Mouse (Mus musculus) midbrain, embryonic 16.5 days (tissue): ENCODE measurements around the gene Gm27179. TPM values are rescaled to one million over a fixed set of nuclear protein-coding genes. Genes with fewer than 3 reads are reported as not detected.
A peak's percentile ranks its signal among the peaks of the same experiment; 100 is the strongest.
"Not testable (repeated sequence)": the region's sequence is repeated elsewhere in the genome, so short reads cannot be mapped to it uniquely, and the experiment has no call there.

Experiments used
- ATAC-seq: fragments of 200-750 bp; cut with Nextera tagmentation; 2 replicates; pipeline ENCODE4 v1.8.0; 2017; ENCODE audit warnings: moderate TSS enrichment
- H3K27ac ChIP-seq: fragments of 300-500 bp; sonication (generic); 2 replicates; pipeline ENCODE4 v1.5.1; 2014; ENCODE audit warnings: mild to moderate bottlenecking, low read length, mixed read lengths
- H3K27me3 ChIP-seq: fragments of 300-500 bp; sonication (generic); 2 replicates; pipeline ENCODE4 v1.6.1; 2014; ENCODE audit warnings: low read depth, low read length, mixed read lengths; ENCODE audit not compliant: control insufficient read depth, insufficient read depth
- H3K36me3 ChIP-seq: fragments of 300-500 bp; sonication (generic); 2 replicates; pipeline ENCODE4 v1.6.1; 2014; ENCODE audit warnings: mild to moderate bottlenecking, low read length, moderate library complexity, mixed read lengths; ENCODE audit not compliant: control insufficient read depth, insufficient read depth
- H3K4me1 ChIP-seq: fragments of 300-500 bp; sonication (generic); 2 replicates; pipeline ENCODE4 v1.6.1; 2014; ENCODE audit warnings: mild to moderate bottlenecking, low read length, mixed read lengths; ENCODE audit not compliant: control insufficient read depth, insufficient read depth
- H3K4me2 ChIP-seq: fragments of 300-500 bp; sonication (generic); 2 replicates; pipeline ENCODE4 v1.6.1; 2014; ENCODE audit warnings: mild to moderate bottlenecking, low read length, mixed read lengths
- H3K4me3 ChIP-seq: fragments of 300-500 bp; sonication (generic); 2 replicates; pipeline ENCODE4 v1.5.1; 2014; ENCODE audit warnings: low read depth, mild to moderate bottlenecking, low read length, moderate library complexity, mixed read lengths
- H3K9ac ChIP-seq: fragments of 300-500 bp; sonication (generic); 2 replicates; pipeline ENCODE4 v1.6.1; 2014; ENCODE audit warnings: low read depth, low read length, mixed read lengths
- H3K9me3 ChIP-seq: fragments of 300-500 bp; sonication (generic); replicated peaks from 2 replicates; pipeline ENCODE4 v1.6.1; 2014; ENCODE audit warnings: mild to moderate bottlenecking, low read length, mixed read lengths; ENCODE audit not compliant: control insufficient read depth, poor library complexity, severe bottlenecking
- WGBS: fragments of 180-500 bp; shearing (Covaris S2); extraction: QIAGEN DNeasy Blood & Tissue Kit; methylation state at CpG from one replicate; pipeline ENCODE4 v1.1.7; 2014; 5-methylcytosine and 5-hydroxymethylcytosine counted together
- polyA plus RNA-seq: library from polyadenylated mRNA; unstranded; fragments of >200 nt; fragmentation: Nextera tagmentation; extraction: Ambion mirVana; gene quantifications from 2 replicates; pipeline ENCODE4 v1.2.1, GENCODE M21; 2015

Gm27179 gene
- polyA plus RNA-seq, 1 experiment from 2014 or later, result not detected

- no CpG with 5 or more reads among the region's 7 CpGs for WGBS
Observed at GRCm38 (mm10) chr14:69536539-69536938, 24.2 kb upstream of the Gm27179 start.

GRCm38 (mm10) chr14:69526202-69526601 lies 13.9 kb upstream of the Gm27179 start:
- not testable (repeated sequence) for H3K9ac ChIP-seq, H3K4me1 ChIP-seq, H3K4me3 ChIP-seq, ATAC-seq, H3K9me3 ChIP-seq, H3K36me3 ChIP-seq, H3K4me2 ChIP-seq, H3K27ac ChIP-seq, H3K27me3 ChIP-seq
- whole genome bisulfite sequencing, result no CpG with 5 or more reads among the region's 1 CpGs

More at GRCm38 (mm10) chr14:69536539-69536938, 24.2 kb upstream of the Gm27179 start:
- H3K4me3 ChIP-seq, H3K9me3 ChIP-seq, H3K36me3 ChIP-seq, H3K4me2 ChIP-seq, H3K27me3 ChIP-seq, ATAC-seq, H3K4me1 ChIP-seq, H3K27ac ChIP-seq, H3K9ac ChIP-seq: not testable (repeated sequence)

- ATAC-seq, H3K4me3 ChIP-seq, H3K36me3 ChIP-seq, H3K9ac ChIP-seq, H3K9me3 ChIP-seq, H3K4me1 ChIP-seq, H3K27ac ChIP-seq, H3K4me2 ChIP-seq, H3K27me3 ChIP-seq: not testable (repeated sequence)
- no CpG with 5 or more reads among the region's 1 CpGs for WGBS
Observed at GRCm38 (mm10) chr14:69523001-69523400, 10.7 kb upstream of the Gm27179 start.

- not testable (repeated sequence) for H3K9me3 ChIP-seq, H3K36me3 ChIP-seq, H3K4me3 ChIP-seq, H3K4me2 ChIP-seq, H3K27me3 ChIP-seq, ATAC-seq, H3K4me1 ChIP-seq, H3K27ac ChIP-seq, H3K9ac ChIP-seq
- no CpG with 5 or more reads among the region's 2 CpGs for WGBS
Observed at GRCm38 (mm10) chr14:69520810-69521209, 8.5 kb upstream of the Gm27179 start.

GRCm38 (mm10) chr14:69507000-69507399 lies 5.3 kb downstream of the Gm27179 start:
- H3K36me3 ChIP-seq, H3K9me3 ChIP-seq, H3K4me2 ChIP-seq, ATAC-seq, H3K4me3 ChIP-seq, H3K27ac ChIP-seq, H3K9ac ChIP-seq, H3K4me1 ChIP-seq, H3K27me3 ChIP-seq: not testable (repeated sequence)
- no CpG with 5 or more reads among the region's 1 CpGs for WGBS

- not testable (repeated sequence) for H3K27ac ChIP-seq, H3K36me3 ChIP-seq, H3K27me3 ChIP-seq, H3K4me2 ChIP-seq, H3K4me1 ChIP-seq, H3K9ac ChIP-seq, H3K9me3 ChIP-seq, H3K4me3 ChIP-seq
- peak; percentile 100 for ATAC-seq
- no CpG with 5 or more reads among the region's 29 CpGs for WGBS
Observed at GRCm38 (mm10) chr14:69503174-69503573, 9.2 kb downstream of the Gm27179 start, which contains the start of gene Gm16867. Gene Gm16867, minus strand, starts transcription at chr14:69503362.

GRCm38 (mm10) chr14:69502440-69503150 lies 9.8 kb downstream of the Gm27179 start:
- peak; percentile 88 for ATAC-seq
- no CpG with 5 or more reads among the region's 73 CpGs for WGBS
- not testable (repeated sequence) for H3K4me3 ChIP-seq, H3K27me3 ChIP-seq, H3K9ac ChIP-seq, H3K27ac ChIP-seq, H3K4me2 ChIP-seq, H3K4me1 ChIP-seq, H3K36me3 ChIP-seq, H3K9me3 ChIP-seq

GRCm38 (mm10) chr14:69496259-69496658 lies 16.1 kb downstream of the Gm27179 start:
- not testable (repeated sequence) for H3K4me2 ChIP-seq, H3K27ac ChIP-seq, H3K9ac ChIP-seq, H3K27me3 ChIP-seq, H3K4me1 ChIP-seq, H3K36me3 ChIP-seq, H3K4me3 ChIP-seq, ATAC-seq, H3K9me3 ChIP-seq

GRCm38 (mm10) chr14:69494946-69495345 lies 17.4 kb downstream of the Gm27179 start:
- WGBS, result no CpG with 5 or more reads among the region's 2 CpGs
- not testable (repeated sequence) for H3K4me3 ChIP-seq, H3K4me1 ChIP-seq, H3K4me2 ChIP-seq, H3K27me3 ChIP-seq, H3K36me3 ChIP-seq, H3K27ac ChIP-seq, H3K9me3 ChIP-seq, H3K9ac ChIP-seq, ATAC-seq
